Mouse (Mus musculus) liver, embryonic 15.5 days (tissue): ENCODE data around the gene Dnajb2. TPM values are rescaled to one million over a fixed set of nuclear protein-coding genes. Genes with fewer than 3 reads are reported as not detected.

Source experiments
- ATAC-seq: fragments of 200-750 bp; cut with Nextera tagmentation; 2 replicates; pipeline ENCODE4 v1.8.0; 2017; ENCODE audit warnings: moderate number of reproducible peaks, mild to moderate bottlenecking, moderate library complexity; ENCODE audit not compliant: insufficient read depth
- H3K27ac ChIP-seq: fragments of 300-500 bp; sonication (generic); replicated peaks from 2 replicates; pipeline ENCODE4 v1.5.1; 2015; ENCODE audit warnings: mild to moderate bottlenecking, inconsistent platforms
- H3K27me3 ChIP-seq: fragments of 300-500 bp; sonication (generic); 2 replicates; pipeline ENCODE4 v1.6.1; 2015; ENCODE audit warnings: mild to moderate bottlenecking, inconsistent platforms
- H3K36me3 ChIP-seq: fragments of 300-500 bp; sonication (generic); replicated peaks from 2 replicates; pipeline ENCODE4 v1.6.1; 2015; ENCODE audit warnings: moderate library complexity, mild to moderate bottlenecking, inconsistent platforms
- H3K4me1 ChIP-seq: fragments of 300-500 bp; sonication (generic); replicated peaks from 2 replicates; pipeline ENCODE4 v1.6.1; 2015; ENCODE audit warnings: inconsistent platforms
- H3K4me2 ChIP-seq: fragments of 300-500 bp; sonication (generic); 2 replicates; pipeline ENCODE4 v1.6.1; 2015; ENCODE audit warnings: moderate library complexity, mild to moderate bottlenecking, inconsistent platforms
- H3K4me3 ChIP-seq: fragments of 300-500 bp; sonication (generic); replicated peaks from 2 replicates; pipeline ENCODE4 v1.5.1; 2015; ENCODE audit warnings: mild to moderate bottlenecking, inconsistent platforms
- H3K9ac ChIP-seq: fragments of 300-500 bp; sonication (generic); 2 replicates; pipeline ENCODE4 v1.6.1; 2015; ENCODE audit warnings: moderate library complexity, mild to moderate bottlenecking, inconsistent platforms
- H3K9me3 ChIP-seq: fragments of 300-500 bp; sonication (generic); replicated peaks from 2 replicates; pipeline ENCODE4 v1.6.1; 2016; ENCODE audit warnings: inconsistent platforms
- WGBS: fragments of 180-500 bp; shearing (Covaris S2); methylation state at CpG from one replicate; pipeline ENCODE4 v1.1.7; 2015; ENCODE audit warnings: mixed read lengths; ENCODE audit not compliant: insufficient replicate concordance; 5-methylcytosine and 5-hydroxymethylcytosine counted together
- polyA plus RNA-seq: library from polyadenylated mRNA; unstranded; fragments of >200 nt; fragmentation: Nextera tagmentation; extraction: Ambion mirVana; gene quantifications from 2 replicates; pipeline ENCODE4 v1.2.1, GENCODE M21; 2015

The Dnajb2 gene
- polyA plus RNA-seq, 1 experiment from 2014 or later = 28.9 TPM

DNA sequence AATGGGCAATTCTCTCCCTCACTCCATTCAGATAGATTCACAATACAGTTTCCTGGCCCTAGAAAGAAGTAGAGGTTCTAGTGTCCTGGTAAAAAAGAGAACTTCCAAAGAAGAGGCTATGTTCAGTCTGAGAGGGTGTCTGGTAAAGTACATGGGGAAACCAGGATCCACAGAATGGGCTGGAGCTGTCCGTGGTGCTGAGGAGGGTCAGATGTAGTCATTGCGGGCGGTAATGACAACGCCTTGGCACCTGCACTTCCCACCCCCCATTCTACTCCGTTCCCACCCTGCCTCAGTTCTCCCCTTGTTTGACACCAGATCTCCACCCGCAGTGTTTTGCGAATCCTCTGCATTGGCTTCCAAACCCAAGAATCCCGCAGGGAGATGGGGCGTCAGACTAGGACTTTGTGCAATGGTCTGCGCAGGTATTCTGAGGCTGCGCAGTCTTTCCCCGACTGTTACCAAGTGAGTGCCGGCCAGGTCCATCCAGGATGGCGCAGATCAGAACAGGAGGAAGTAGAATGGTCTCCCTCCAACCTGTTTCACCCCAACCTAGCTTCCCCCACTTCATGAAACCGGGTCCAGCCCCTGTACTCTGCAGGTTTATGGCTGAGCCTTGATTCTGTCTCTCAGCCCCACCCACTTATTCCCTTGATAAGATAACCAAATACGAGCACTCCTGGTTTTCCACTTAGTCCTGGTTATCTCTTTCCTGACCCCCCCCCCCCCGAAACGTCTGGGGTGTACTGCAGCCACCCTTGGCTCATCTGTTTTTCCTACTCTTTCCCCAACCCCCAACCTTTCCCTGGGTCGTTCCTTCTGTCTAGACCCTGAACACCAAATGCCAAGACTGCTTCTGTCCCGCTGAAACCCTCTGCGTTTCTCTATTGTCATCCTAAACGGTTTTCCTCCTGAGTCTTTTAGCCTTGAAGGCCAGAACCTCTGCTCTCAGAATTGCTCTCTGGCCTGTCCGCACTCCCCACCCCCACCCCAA, 41.3 kb downstream of the Dnajb2 start:
- Histone ChIP-seq H3K4me1 (no peaks in the 10 kb centered on the region), H3K9ac (no peak overlapping the region), H3K9me3 (no peaks in the 10 kb centered on the region), H3K4me2 (no peak overlapping the region), H3K4me3 (no peak overlapping the region), H3K27me3 (peaks cover 36% of the 10 kb centered on the region), H3K27ac (no peak overlapping the region), H3K36me3 (no peaks in the 10 kb centered on the region)
- WGBS = 6% methylated on average over 23 of the region's 23 CpGs
- ATAC-seq = no peak

- Histone ChIP-seq H3K27ac (no peak within 1 kb of the TSS), H3K4me1 (no peaks in the 10 kb centered on the region), H3K27me3 (peaks cover 36% of the 10 kb centered on the region), H3K9ac (no peak within 1 kb of the TSS), H3K9me3 (no peaks in the 10 kb centered on the region), H3K4me2 (no peak within 1 kb of the TSS), H3K4me3 (no peak within 1 kb of the TSS), H3K36me3 (no peaks in the 10 kb centered on the region)
- WGBS = 8% methylated on average over 13 of the region's 13 CpGs
- no peak for ATAC-seq
Measured at GRCm38 (mm10) chr1:75278228-75278627, 42.0 kb downstream of the Dnajb2 start, which contains the start of gene Resp18. Gene Resp18 (minus strand): TSS chr1:75278415.

- no peak for ATAC-seq
- Histone ChIP-seq H3K4me1 (no peaks in the 10 kb centered on the region), H3K27ac (no peak overlapping the region), H3K36me3 (no peaks in the 10 kb centered on the region), H3K9me3 (no peaks in the 10 kb centered on the region), H3K9ac (no peak overlapping the region), H3K27me3 (peaks cover 11% of the 10 kb centered on the region), H3K4me2 (no peak overlapping the region), H3K4me3 (no peak overlapping the region)
- 58% methylated on average over 5 of the region's 5 CpGs for WGBS
Measured at GRCm38 (mm10) chr1:75283017-75283416, 46.8 kb downstream of the Dnajb2 start.

- Histone ChIP-seq H3K27ac (no peak overlapping the region), H3K4me3 (no peak overlapping the region), H3K4me2 (no peak overlapping the region), H3K9ac (no peak overlapping the region), H3K9me3 (no peaks in the 10 kb centered on the region), H3K36me3 (no peaks in the 10 kb centered on the region), H3K4me1 (no peaks in the 10 kb centered on the region), H3K27me3 (no peaks in the 10 kb centered on the region)
- ATAC-seq = no peak
- 68% methylated on average over 7 of the region's 7 CpGs for WGBS
Measured at GRCm38 (mm10) chr1:75284911-75285310, 48.7 kb downstream of the Dnajb2 start.

DNA sequence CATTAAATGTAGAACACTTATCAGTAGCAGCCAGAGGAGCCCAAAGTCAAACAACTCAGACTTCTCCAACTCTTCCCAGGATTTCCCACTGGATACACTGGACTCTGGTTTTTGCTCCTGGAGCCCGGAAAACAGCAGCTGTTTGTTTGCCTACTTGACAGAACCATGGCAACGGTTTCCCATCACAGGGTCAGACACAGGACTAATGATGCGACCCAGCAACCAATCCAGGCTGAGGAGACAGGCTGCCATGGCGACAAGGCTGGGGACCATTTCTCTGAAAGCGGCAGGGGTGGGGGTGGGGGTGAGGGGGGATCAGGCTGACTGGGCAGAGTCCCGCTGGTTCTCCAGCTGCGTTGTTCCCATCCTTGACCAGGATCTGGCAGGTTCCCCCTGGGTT, 53.2 kb downstream of the Dnajb2 start:
- WGBS = 26% methylated on average over 7 of the region's 7 CpGs
- H3K4me2 ChIP-seq = no peak overlapping the region
- H3K27ac ChIP-seq = no peak overlapping the region
- no peak overlapping the region for H3K4me3 ChIP-seq
- no peaks in the 10 kb centered on the region for H3K36me3 ChIP-seq
- no peak overlapping the region for H3K9ac ChIP-seq
- no peaks in the 10 kb centered on the region for H3K27me3 ChIP-seq
- no peaks in the 10 kb centered on the region for H3K9me3 ChIP-seq
- H3K4me1 ChIP-seq = no peaks in the 10 kb centered on the region
- no peak for ATAC-seq

DNA sequence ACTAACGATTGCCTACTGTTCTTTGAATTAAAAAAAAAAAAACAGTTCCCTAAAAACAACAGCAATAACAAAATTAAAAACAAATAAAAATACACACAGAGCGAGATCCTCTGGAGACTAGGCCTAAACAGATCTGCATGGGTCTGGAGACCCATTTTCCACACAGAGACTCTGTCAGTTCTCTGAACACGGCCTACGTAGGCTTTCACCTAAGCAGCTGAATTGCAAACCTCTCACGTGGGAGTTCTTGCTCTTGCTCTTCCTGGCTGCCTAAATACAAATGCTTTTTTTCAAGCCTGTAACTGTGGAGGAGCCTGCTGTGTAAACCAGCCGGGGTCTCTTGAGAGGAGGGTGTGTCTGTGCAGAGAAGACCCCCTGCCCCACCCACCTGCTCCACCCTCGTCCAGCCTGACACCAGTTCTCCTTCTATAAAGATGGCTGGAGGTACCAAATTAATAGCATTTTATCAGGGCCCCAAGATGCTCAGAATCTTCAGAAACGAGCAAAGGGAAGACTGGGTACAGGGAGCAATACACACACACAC, 53.8 kb downstream of the Dnajb2 start:
- Histone ChIP-seq H3K27ac (no peak overlapping the region), H3K36me3 (no peaks in the 10 kb centered on the region), H3K4me3 (no peak overlapping the region), H3K27me3 (no peaks in the 10 kb centered on the region), H3K4me2 (no peak overlapping the region), H3K9ac (no peak overlapping the region), H3K9me3 (no peaks in the 10 kb centered on the region), H3K4me1 (no peaks in the 10 kb centered on the region)
- ATAC-seq = no peak
- WGBS = 47% methylated on average over 8 of the region's 8 CpGs

GRCm38 (mm10) chr1:75290582-75290981, 54.4 kb downstream of the Dnajb2 start:
- no peak overlapping the region for H3K4me3 ChIP-seq
- no peak overlapping the region for H3K9ac ChIP-seq
- no peaks in the 10 kb centered on the region for H3K36me3 ChIP-seq
- H3K4me1 ChIP-seq = no peaks in the 10 kb centered on the region
- H3K27ac ChIP-seq = no peak overlapping the region
- H3K9me3 ChIP-seq = no peaks in the 10 kb centered on the region
- no peak for ATAC-seq
- no peak overlapping the region for H3K4me2 ChIP-seq
- no peaks in the 10 kb centered on the region for H3K27me3 ChIP-seq

DNA sequence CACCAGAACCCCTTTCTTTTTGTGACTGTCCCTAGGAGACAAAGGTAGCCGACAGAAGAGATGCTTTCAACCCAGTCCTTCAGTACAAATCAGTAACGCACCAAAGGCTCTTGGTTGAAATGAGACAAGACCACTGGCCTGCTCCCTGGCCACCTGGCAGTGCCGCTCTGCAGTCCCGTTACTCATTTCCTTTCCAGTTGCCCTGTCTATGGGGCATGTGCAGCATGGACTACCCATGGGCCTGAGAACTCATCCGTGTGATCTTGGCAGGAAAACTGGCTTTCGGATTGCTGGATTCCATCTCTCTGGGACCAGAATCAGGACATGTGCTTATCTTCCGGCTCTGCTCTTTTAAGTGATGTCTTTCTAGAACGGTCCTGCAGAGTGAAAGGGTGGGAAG, 55.1 kb downstream of the Dnajb2 start:
- no peak overlapping the region for H3K9ac ChIP-seq
- no peaks in the 10 kb centered on the region for H3K36me3 ChIP-seq
- no peaks in the 10 kb centered on the region for H3K4me1 ChIP-seq
- no peaks in the 10 kb centered on the region for H3K9me3 ChIP-seq
- no peak overlapping the region for H3K27ac ChIP-seq
- H3K4me2 ChIP-seq = no peak overlapping the region
- WGBS = 72% methylated on average over 8 of the region's 8 CpGs
- H3K27me3 ChIP-seq = no peaks in the 10 kb centered on the region
- no peak for ATAC-seq
- no peak overlapping the region for H3K4me3 ChIP-seq

- WGBS = 36% methylated on average over 12 of the region's 12 CpGs
- Histone ChIP-seq H3K4me2 (no peak overlapping the region), H3K27me3 (no peaks in the 10 kb centered on the region), H3K4me3 (no peak overlapping the region), H3K4me1 (no peaks in the 10 kb centered on the region), H3K9ac (no peak overlapping the region), H3K36me3 (no peaks in the 10 kb centered on the region), H3K9me3 (no peaks in the 10 kb centered on the region), H3K27ac (no peak overlapping the region)
- no peak for ATAC-seq
Measured at GRCm38 (mm10) chr1:75292476-75293330, 56.5 kb downstream of the Dnajb2 start.

- Histone ChIP-seq H3K4me2 (no peak overlapping the region), H3K4me1 (no peaks in the 10 kb centered on the region), H3K36me3 (no peaks in the 10 kb centered on the region), H3K27ac (no peak overlapping the region), H3K9me3 (no peaks in the 10 kb centered on the region), H3K9ac (no peak overlapping the region), H3K4me3 (no peak overlapping the region), H3K27me3 (no peaks in the 10 kb centered on the region)
- no peak for ATAC-seq
- 65% methylated on average over 5 of the region's 5 CpGs for WGBS
Measured at GRCm38 (mm10) chr1:75293331-75293701, 57.1 kb downstream of the Dnajb2 start.

GRCm38 (mm10) chr1:75294294-75294693, 58.1 kb downstream of the Dnajb2 start:
- Histone ChIP-seq H3K4me2 (no peak overlapping the region), H3K36me3 (no peaks in the 10 kb centered on the region), H3K9me3 (no peaks in the 10 kb centered on the region), H3K27ac (no peak overlapping the region), H3K9ac (no peak overlapping the region), H3K4me1 (no peaks in the 10 kb centered on the region), H3K27me3 (no peaks in the 10 kb centered on the region), H3K4me3 (no peak overlapping the region)
- ATAC-seq = no peak
- WGBS = 45% methylated on average over 5 of the region's 5 CpGs
